Mouse (Mus musculus): ENCODE results near the gene Notch4. TPM values are rescaled to one million over a fixed set of nuclear protein-coding genes. Genes with fewer than 3 reads are reported as not detected.

Notch4 gene
- polyA plus RNA-seq, 2 experiments, result 0.67 to 0.99 TPM

- peak; percentile 40; the same call in 1 of the 2 replicates for ATAC-seq (ENCODE audit: insufficient read depth)
- Histone ChIP-seq H3K4me2 (ENCODE audit: low read depth) (peak overlapping the region; percentile 60), H3K9ac (replicated peaks) (no peak overlapping the region), H3K27ac (no peak overlapping the region), H3K27me3 (ENCODE audit: control insufficient read depth, insufficient read depth, low read length) (peaks cover 51% of the 10 kb centered on the region), H3K4me1 (replicated peaks; ENCODE audit: control insufficient read depth in 2 of 2, insufficient read depth in 2 of 2, low read length in 1 of 2) (peaks cover 0 to 4% of the 10 kb centered on the region in 2 experiments; a peak in 2 of 4 replicates), H3K36me3 (replicated peaks; ENCODE audit: control insufficient read depth, insufficient read depth, low read depth) (no peaks in the 10 kb centered on the region), H3K9me3 (ENCODE audit: control insufficient read depth, low read length) (no peaks in the 10 kb centered on the region), H3K4me3 (ENCODE audit: insufficient read depth in 1 of 2, low read depth in 2 of 2, low read length in 2 of 2) (peak overlapping the region; percentile 4 to 32; a peak in 2 of 4 replicates)
- TF ChIP-seq CTCF (IDR thresholded peaks at IDR 0.05; ENCODE audit: low read depth) (no peak), EP300 (IDR thresholded peaks at IDR 0.05; ENCODE audit: low read depth) (no peak)
- peak; percentile 42 to 49 (median 44) for DNase-seq (ENCODE audit: low read depth in 3 of 3, low spot score in 3 of 3)
- 0% methylated on average over 26 of the region's 26 CpGs for WGBS (ENCODE audit: insufficient replicate concordance)
Observed at GRCm38 (mm10) chr17:34632261-34632691, 68.2 kb downstream of the Notch4 start.

GRCm38 (mm10) chr17:34635671-34636070 lies 71.6 kb downstream of the Notch4 start:
- no peak for DNase-seq (ENCODE audit: low read depth in 3 of 3, low spot score in 3 of 3)
- Histone ChIP-seq H3K4me2 (ENCODE audit: low read depth) (no peak overlapping the region), H3K9ac (replicated peaks) (no peak overlapping the region), H3K36me3 (replicated peaks; ENCODE audit: control insufficient read depth, insufficient read depth, low read depth) (no peaks in the 10 kb centered on the region), H3K4me3 (ENCODE audit: insufficient read depth in 1 of 2, low read depth in 2 of 2, low read length in 2 of 2) (no peak overlapping the region), H3K9me3 (ENCODE audit: control insufficient read depth, low read length) (no peaks in the 10 kb centered on the region), H3K27me3 (ENCODE audit: control insufficient read depth, insufficient read depth, low read length) (peaks cover 23% of the 10 kb centered on the region), H3K27ac (no peak overlapping the region), H3K4me1 (replicated peaks; ENCODE audit: control insufficient read depth in 2 of 2, insufficient read depth in 2 of 2, low read length in 1 of 2) (peaks cover 0 to 4% of the 10 kb centered on the region in 2 experiments; a peak in 1 of 4 replicates)
- ATAC-seq (ENCODE audit: insufficient read depth), result no peak
- WGBS (ENCODE audit: insufficient replicate concordance), result 37% methylated on average over 2 of the region's 2 CpGs
- no peak for TF ChIP-seq CTCF (IDR thresholded peaks at IDR 0.05; ENCODE audit: low read depth)
- no peak for TF ChIP-seq EP300 (IDR thresholded peaks at IDR 0.05; ENCODE audit: low read depth)

- Histone ChIP-seq H3K4me2 (ENCODE audit: low read depth) (no peak overlapping the region), H3K4me1 (replicated peaks; ENCODE audit: control insufficient read depth in 2 of 2, insufficient read depth in 2 of 2, low read length in 1 of 2) (no peaks in the 10 kb centered on the region), H3K36me3 (replicated peaks; ENCODE audit: control insufficient read depth, insufficient read depth, low read depth) (no peaks in the 10 kb centered on the region), H3K4me3 (ENCODE audit: insufficient read depth in 1 of 2, low read depth in 2 of 2, low read length in 2 of 2) (no peak overlapping the region), H3K27me3 (ENCODE audit: control insufficient read depth, insufficient read depth, low read length) (peaks cover 5% of the 10 kb centered on the region), H3K9ac (replicated peaks) (no peak overlapping the region), H3K9me3 (ENCODE audit: control insufficient read depth, low read length) (no peaks in the 10 kb centered on the region), H3K27ac (no peak overlapping the region)
- DNase-seq (ENCODE audit: low read depth in 3 of 3, low spot score in 3 of 3) (no peak), ATAC-seq (ENCODE audit: insufficient read depth) (no peak)
- TF ChIP-seq EP300 (IDR thresholded peaks at IDR 0.05; ENCODE audit: low read depth) (no peak), CTCF (IDR thresholded peaks at IDR 0.05; ENCODE audit: low read depth) (no peak)
- WGBS (ENCODE audit: insufficient replicate concordance), result 50% methylated on average over 3 of the region's 3 CpGs
Observed at GRCm38 (mm10) chr17:34637459-34637858, 73.4 kb downstream of the Notch4 start.

Other genes with a start within 250 kb of the Notch4 start
- 0.01 TPM in 1 of 2 replicates, not detected in the other for gene H2-Eb2, start 238.6 kb upstream of the Notch4 start, polyA plus RNA-seq (2012; rRNA removed)
- not detected in 2 replicates for gene H2-Eb2, start 238.6 kb upstream of the Notch4 start, polyA plus RNA-seq (2014; fragmentation: Nextera tagmentation; extraction: Ambion mirVana)
- gene Btnl2, start 209.4 kb upstream of the Notch4 start, polyA plus RNA-seq (2012; rRNA removed), result 0.01 and 0.03 TPM in 2 replicates
- not detected in 2 replicates for gene Btnl2, start 209.4 kb upstream of the Notch4 start, polyA plus RNA-seq (2014; fragmentation: Nextera tagmentation; extraction: Ambion mirVana)
- not detected in 2 replicates for gene Btnl1, start 187.1 kb upstream of the Notch4 start, polyA plus RNA-seq (2012; rRNA removed)
- not detected in 2 replicates for gene Btnl1, start 187.1 kb upstream of the Notch4 start, polyA plus RNA-seq (2014; fragmentation: Nextera tagmentation; extraction: Ambion mirVana)
- 0.03 and 0.17 TPM in 2 replicates for gene BC051142, start 165.4 kb upstream of the Notch4 start, polyA plus RNA-seq (2012; rRNA removed)
- gene BC051142, start 165.4 kb upstream of the Notch4 start, polyA plus RNA-seq (2014; fragmentation: Nextera tagmentation; extraction: Ambion mirVana), result 0.08 and 0.66 TPM in 2 replicates
- not detected in 2 replicates for gene Btnl4, start 87.0 kb upstream of the Notch4 start, polyA plus RNA-seq (2012; rRNA removed)
- not detected in 2 replicates for gene Btnl4, start 87.0 kb upstream of the Notch4 start, polyA plus RNA-seq (2014; fragmentation: Nextera tagmentation; extraction: Ambion mirVana)
- gene Btnl6, start 46.9 kb upstream of the Notch4 start, polyA plus RNA-seq (2012; rRNA removed), result not detected in 2 replicates
- not detected in 2 replicates for gene Btnl6, start 46.9 kb upstream of the Notch4 start, polyA plus RNA-seq (2014; fragmentation: Nextera tagmentation; extraction: Ambion mirVana)
- gene Gpsm3, start 25.5 kb downstream of the Notch4 start, polyA plus RNA-seq (2012; rRNA removed), result 2.9 and 4.2 TPM in 2 replicates
- 8.1 and 9.8 TPM in 2 replicates for gene Gpsm3, start 25.5 kb downstream of the Notch4 start, polyA plus RNA-seq (2014; fragmentation: Nextera tagmentation; extraction: Ambion mirVana)
- gene Pbx2, start 27.0 kb downstream of the Notch4 start, polyA plus RNA-seq (2012; rRNA removed), result 21.1 and 22.7 TPM in 2 replicates
- 2.7 and 3.3 TPM in 2 replicates for gene Pbx2, start 27.0 kb downstream of the Notch4 start, polyA plus RNA-seq (2014; fragmentation: Nextera tagmentation; extraction: Ambion mirVana)
- 1.3 TPM in 2 replicates for gene Ager, start 33.6 kb downstream of the Notch4 start, polyA plus RNA-seq (2012; rRNA removed)
- 0.41 and 0.53 TPM in 2 replicates for gene Ager, start 33.6 kb downstream of the Notch4 start, polyA plus RNA-seq (2014; fragmentation: Nextera tagmentation; extraction: Ambion mirVana)
- 51.5 and 61.2 TPM in 2 replicates for gene Rnf5, start 39.4 kb downstream of the Notch4 start, polyA plus RNA-seq (2012; rRNA removed)
- gene Rnf5, start 39.4 kb downstream of the Notch4 start, polyA plus RNA-seq (2014; fragmentation: Nextera tagmentation; extraction: Ambion mirVana), result 59.6 and 66.4 TPM in 2 replicates
- gene Agpat1, start 40.0 kb downstream of the Notch4 start, polyA plus RNA-seq (2012; rRNA removed), result 35.9 and 45.5 TPM in 2 replicates
- gene Agpat1, start 40.0 kb downstream of the Notch4 start, polyA plus RNA-seq (2014; fragmentation: Nextera tagmentation; extraction: Ambion mirVana), result 19.0 and 21.4 TPM in 2 replicates
- 0.39 and 0.40 TPM in 2 replicates for gene Egfl8, start 51.7 kb downstream of the Notch4 start, polyA plus RNA-seq (2012; rRNA removed)
- 0.10 and 0.27 TPM in 2 replicates for gene Egfl8, start 51.7 kb downstream of the Notch4 start, polyA plus RNA-seq (2014; fragmentation: Nextera tagmentation; extraction: Ambion mirVana)
- gene Ppt2, start 64.2 kb downstream of the Notch4 start, polyA plus RNA-seq (2012; rRNA removed), result 10.4 and 11.6 TPM in 2 replicates
- gene Ppt2, start 64.2 kb downstream of the Notch4 start, polyA plus RNA-seq (2014; fragmentation: Nextera tagmentation; extraction: Ambion mirVana), result 10.5 and 12.9 TPM in 2 replicates
- gene Prrt1, start 65.3 kb downstream of the Notch4 start, polyA plus RNA-seq (2012; rRNA removed), result 0.04 and 0.11 TPM in 2 replicates
- gene Prrt1, start 65.3 kb downstream of the Notch4 start, polyA plus RNA-seq (2014; fragmentation: Nextera tagmentation; extraction: Ambion mirVana), result not detected in 2 replicates
- gene Fkbpl, start 80.5 kb downstream of the Notch4 start, polyA plus RNA-seq (2012; rRNA removed), result 0.47 and 1.6 TPM in 2 replicates
- gene Fkbpl, start 80.5 kb downstream of the Notch4 start, polyA plus RNA-seq (2014; fragmentation: Nextera tagmentation; extraction: Ambion mirVana), result 2.9 and 3.2 TPM in 2 replicates
- 15.5 and 16.6 TPM in 2 replicates for gene Atf6b, start 82.9 kb downstream of the Notch4 start, polyA plus RNA-seq (2012; rRNA removed)
- gene Atf6b, start 82.9 kb downstream of the Notch4 start, polyA plus RNA-seq (2014; fragmentation: Nextera tagmentation; extraction: Ambion mirVana), result 11.3 and 12.6 TPM in 2 replicates
- 0.17 and 0.21 TPM in 2 replicates for gene Tnxb, start 106.3 kb downstream of the Notch4 start, polyA plus RNA-seq (2012; rRNA removed)
- 0.10 and 0.13 TPM in 2 replicates for gene Tnxb, start 106.3 kb downstream of the Notch4 start, polyA plus RNA-seq (2014; fragmentation: Nextera tagmentation; extraction: Ambion mirVana)
- 2.6 and 2.9 TPM in 2 replicates for gene C4b, start 179.6 kb downstream of the Notch4 start, polyA plus RNA-seq (2012; rRNA removed)
- 3.4 and 4.8 TPM in 2 replicates for gene C4b, start 179.6 kb downstream of the Notch4 start, polyA plus RNA-seq (2014; fragmentation: Nextera tagmentation; extraction: Ambion mirVana)
- 0.02 TPM in 1 of 2 replicates, not detected in the other for gene Cyp21a1, start 240.3 kb downstream of the Notch4 start, polyA plus RNA-seq (2012; rRNA removed)
- gene Cyp21a1, start 240.3 kb downstream of the Notch4 start, polyA plus RNA-seq (2014; fragmentation: Nextera tagmentation; extraction: Ambion mirVana), result not detected in 2 replicates